Mouse (Mus musculus): ENCODE data around the gene Rnf207. TPM values are rescaled to one million over a fixed set of nuclear protein-coding genes. Genes with fewer than 3 reads are reported as not detected.

The Rnf207 gene
- polyA plus RNA-seq, 1 experiment = 25.0 TPM

DNA sequence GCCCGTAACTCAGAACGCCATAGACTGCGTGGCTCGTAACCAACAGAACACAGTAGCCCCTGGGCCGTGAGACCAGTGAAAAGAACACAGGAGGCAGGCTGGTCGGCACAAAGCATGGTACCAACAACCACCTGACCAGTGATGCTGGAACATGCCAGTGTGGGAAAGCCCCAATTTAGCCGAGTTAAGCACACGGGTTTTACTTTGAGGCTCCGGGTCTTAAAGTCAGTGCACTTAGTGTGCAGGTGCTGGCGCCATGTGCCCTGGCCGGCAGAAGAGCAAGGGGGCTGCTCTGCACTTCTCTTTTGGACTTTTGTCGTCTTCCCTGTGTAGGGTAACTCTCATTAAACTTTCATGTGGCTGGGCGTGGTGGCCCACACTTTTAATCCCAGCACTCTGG, 48.8 kb downstream of the Rnf207 start:
- Histone ChIP-seq H3K27ac (ENCODE audit: insufficient read depth, low read length) (no peak overlapping the region), H3K4me1 (ENCODE audit: control insufficient read depth, insufficient read depth, low read length) (peaks cover 4% of the 10 kb centered on the region), H3K4me3 (ENCODE audit: insufficient read depth, low read length) (no peak overlapping the region)
- TF ChIP-seq POLR2A (IDR thresholded peaks at IDR 0.05; ENCODE audit: extremely low read depth, insufficient read depth, low read length) (no peak), CTCF (IDR thresholded peaks at IDR 0.05; ENCODE audit: extremely low read depth, insufficient read depth, low read length) (no peak)

DNA sequence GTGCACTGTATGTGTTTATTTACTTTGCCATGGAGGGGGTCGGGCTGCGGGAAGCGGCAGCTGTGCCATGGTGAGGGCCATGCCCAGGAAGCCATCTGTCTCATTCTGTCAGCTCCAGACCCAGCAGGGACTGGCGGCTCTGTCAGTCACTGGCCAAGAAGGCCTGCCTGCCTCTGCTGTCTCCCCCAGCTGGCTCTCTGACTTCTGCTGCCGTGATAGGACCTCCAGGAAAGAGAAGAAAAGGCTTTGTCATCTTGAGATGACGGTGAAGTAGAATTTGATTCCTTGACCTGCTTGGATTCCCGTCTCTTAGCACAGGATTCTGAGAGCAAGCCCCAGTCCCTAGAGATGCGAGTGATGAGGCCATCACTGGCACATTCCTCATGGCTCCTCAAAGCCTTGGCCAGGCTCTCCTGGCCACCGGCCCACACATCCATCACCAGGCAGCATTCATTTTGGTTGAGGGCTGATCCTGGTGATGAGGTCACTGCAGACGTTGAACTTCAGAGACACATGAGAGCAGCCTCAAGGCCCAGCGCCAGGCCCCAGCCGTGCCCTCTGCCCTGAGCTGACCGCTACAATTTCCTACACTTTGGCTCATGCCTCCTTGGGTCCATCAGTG, 50.9 kb downstream of the Rnf207 start:
- Histone ChIP-seq H3K27ac (ENCODE audit: insufficient read depth, low read length) (no peak overlapping the region), H3K4me1 (ENCODE audit: control insufficient read depth, insufficient read depth, low read length) (peaks cover 6% of the 10 kb centered on the region), H3K4me3 (ENCODE audit: insufficient read depth, low read length) (no peak overlapping the region)
- TF ChIP-seq POLR2A (IDR thresholded peaks at IDR 0.05; ENCODE audit: extremely low read depth, insufficient read depth, low read length) (no peak), CTCF (IDR thresholded peaks at IDR 0.05; ENCODE audit: extremely low read depth, insufficient read depth, low read length) (no peak)

DNA sequence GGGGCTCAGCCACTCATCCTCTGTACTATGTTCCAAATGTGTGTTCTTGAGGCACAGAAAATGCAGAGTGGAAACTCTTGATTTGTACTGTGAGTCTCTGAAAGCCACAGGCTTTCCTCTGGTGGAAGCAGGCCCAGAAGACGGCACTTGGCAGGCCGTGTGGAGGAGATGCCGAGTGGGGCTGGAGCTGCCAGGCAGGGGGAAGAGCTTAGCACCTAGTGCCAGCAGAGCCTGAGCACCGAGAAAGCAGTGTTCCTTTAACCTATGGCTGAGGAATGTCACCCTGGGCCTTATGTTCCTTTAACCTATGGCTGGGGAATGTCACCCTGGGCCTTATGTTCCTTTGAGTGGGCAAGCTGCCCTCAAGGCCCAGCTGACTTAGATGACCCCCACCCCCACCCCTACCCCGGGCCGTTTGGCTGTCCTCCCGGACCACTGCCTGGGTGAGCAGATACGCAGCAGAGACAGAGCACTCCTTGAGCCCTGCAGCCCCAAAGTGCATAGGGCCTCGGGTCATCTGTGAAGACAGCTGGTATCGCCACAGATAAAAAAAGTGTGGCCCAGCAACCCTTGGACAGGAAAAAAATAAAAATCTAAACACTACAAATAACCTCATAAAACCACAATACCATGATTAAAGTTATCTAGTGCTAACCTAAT, 52.4 kb downstream of the Rnf207 start:
- TF ChIP-seq CTCF (IDR thresholded peaks at IDR 0.05; ENCODE audit: extremely low read depth, insufficient read depth, low read length) = no peak
- no peak overlapping the region for H3K4me3 ChIP-seq (ENCODE audit: insufficient read depth, low read length)
- peaks cover 6% of the 10 kb centered on the region for H3K4me1 ChIP-seq (ENCODE audit: control insufficient read depth, insufficient read depth, low read length)
- no peak overlapping the region for H3K27ac ChIP-seq (ENCODE audit: insufficient read depth, low read length)

DNA sequence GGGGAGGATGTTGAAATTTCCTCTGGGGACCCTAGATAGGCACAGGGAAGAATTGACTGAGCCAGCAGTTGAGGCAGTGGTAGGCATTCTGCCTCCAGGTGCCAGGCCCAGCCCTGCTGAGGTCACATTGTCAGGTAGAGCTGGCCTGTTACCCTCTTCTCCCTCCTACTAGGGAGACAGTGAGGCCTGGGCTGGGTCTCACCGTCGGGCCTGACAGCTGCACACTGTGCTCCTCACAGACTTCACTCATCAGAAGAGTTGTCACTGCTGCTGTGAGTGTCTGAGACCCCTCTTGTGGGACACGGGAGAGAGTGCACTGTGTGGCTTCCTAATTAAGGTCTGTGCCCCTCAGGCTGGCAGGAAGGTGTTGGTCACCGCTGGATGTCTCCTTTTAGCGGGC, 53.0 kb downstream of the Rnf207 start:
- TF ChIP-seq CTCF (IDR thresholded peaks at IDR 0.05; ENCODE audit: extremely low read depth, insufficient read depth, low read length) = no peak
- no peak for TF ChIP-seq POLR2A (IDR thresholded peaks at IDR 0.05; ENCODE audit: extremely low read depth, insufficient read depth, low read length)
- no peak overlapping the region for H3K27ac ChIP-seq (ENCODE audit: insufficient read depth, low read length)
- H3K4me1 ChIP-seq (ENCODE audit: control insufficient read depth, insufficient read depth, low read length) = peaks cover 6% of the 10 kb centered on the region
- H3K4me3 ChIP-seq (ENCODE audit: insufficient read depth, low read length) = no peak overlapping the region

DNA sequence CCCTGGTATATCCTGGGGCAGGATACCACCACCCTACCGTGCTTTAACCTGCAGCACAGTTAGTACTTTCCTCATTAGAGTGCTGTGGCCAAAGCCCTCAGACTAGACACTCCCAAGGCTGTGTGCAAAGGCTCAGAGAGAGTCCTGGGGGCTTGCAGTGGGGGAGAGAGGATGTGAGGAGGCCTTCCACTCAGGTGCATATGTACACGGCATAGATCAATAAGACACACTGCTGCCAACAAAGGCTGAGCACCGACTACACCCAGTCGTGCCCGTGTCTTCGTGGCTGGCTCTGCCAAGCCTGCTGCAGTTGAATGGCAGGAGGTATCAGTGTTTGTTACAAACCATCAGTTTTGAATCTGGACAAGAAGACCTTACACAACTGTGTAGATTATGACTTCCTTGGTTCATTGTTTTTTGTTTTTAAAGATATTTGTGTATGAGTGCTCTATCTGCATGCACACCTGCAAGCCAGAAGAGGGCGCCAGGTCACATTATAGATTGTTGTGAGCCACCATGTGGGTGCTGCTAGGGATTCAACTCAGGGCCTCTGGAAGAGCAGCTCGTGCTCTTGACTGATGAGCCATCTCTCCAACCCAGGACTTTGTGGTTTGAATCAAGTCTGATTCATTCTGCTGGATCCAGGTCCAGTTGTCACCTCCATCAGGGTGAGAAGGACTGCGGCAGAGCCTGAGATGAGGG, 53.8 kb downstream of the Rnf207 start:
- H3K4me3 ChIP-seq (ENCODE audit: insufficient read depth, low read length) = no peak overlapping the region
- H3K4me1 ChIP-seq (ENCODE audit: control insufficient read depth, insufficient read depth, low read length) = peaks cover 6% of the 10 kb centered on the region
- no peak overlapping the region for H3K27ac ChIP-seq (ENCODE audit: insufficient read depth, low read length)

DNA sequence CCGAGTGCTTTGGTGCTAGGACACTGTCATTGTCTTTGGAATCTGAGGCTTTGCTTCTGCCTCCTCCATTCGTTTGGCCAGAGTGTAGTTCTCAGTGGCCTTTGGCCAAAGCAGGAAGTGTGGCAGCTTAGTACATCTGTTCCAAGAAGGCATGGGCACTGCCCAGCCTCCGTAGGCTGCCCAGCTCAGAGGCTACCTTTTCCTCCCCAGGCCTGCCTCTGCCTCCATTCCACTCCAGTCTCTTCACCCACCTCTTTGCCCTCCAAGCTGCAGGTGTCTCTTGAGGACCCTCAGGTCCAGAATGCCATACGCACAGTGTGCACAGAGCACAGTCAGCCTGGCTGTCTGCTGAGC, 54.6 kb downstream of the Rnf207 start:
- Histone ChIP-seq H3K27ac (ENCODE audit: insufficient read depth, low read length) (no peak overlapping the region), H3K4me1 (ENCODE audit: control insufficient read depth, insufficient read depth, low read length) (peaks cover 6% of the 10 kb centered on the region), H3K4me3 (ENCODE audit: insufficient read depth, low read length) (no peak overlapping the region)
- TF ChIP-seq POLR2A (IDR thresholded peaks at IDR 0.05; ENCODE audit: extremely low read depth, insufficient read depth, low read length) = no peak
- TF ChIP-seq CTCF (IDR thresholded peaks at IDR 0.05; ENCODE audit: extremely low read depth, insufficient read depth, low read length) = no peak

More for the DNA sequence above, 53.8 kb downstream of the Rnf207 start:
- TF ChIP-seq CTCF (IDR thresholded peaks at IDR 0.05; ENCODE audit: extremely low read depth, insufficient read depth, low read length) (peak; percentile 30), POLR2A (IDR thresholded peaks at IDR 0.05; ENCODE audit: extremely low read depth, insufficient read depth, low read length) (no peak)

DNA sequence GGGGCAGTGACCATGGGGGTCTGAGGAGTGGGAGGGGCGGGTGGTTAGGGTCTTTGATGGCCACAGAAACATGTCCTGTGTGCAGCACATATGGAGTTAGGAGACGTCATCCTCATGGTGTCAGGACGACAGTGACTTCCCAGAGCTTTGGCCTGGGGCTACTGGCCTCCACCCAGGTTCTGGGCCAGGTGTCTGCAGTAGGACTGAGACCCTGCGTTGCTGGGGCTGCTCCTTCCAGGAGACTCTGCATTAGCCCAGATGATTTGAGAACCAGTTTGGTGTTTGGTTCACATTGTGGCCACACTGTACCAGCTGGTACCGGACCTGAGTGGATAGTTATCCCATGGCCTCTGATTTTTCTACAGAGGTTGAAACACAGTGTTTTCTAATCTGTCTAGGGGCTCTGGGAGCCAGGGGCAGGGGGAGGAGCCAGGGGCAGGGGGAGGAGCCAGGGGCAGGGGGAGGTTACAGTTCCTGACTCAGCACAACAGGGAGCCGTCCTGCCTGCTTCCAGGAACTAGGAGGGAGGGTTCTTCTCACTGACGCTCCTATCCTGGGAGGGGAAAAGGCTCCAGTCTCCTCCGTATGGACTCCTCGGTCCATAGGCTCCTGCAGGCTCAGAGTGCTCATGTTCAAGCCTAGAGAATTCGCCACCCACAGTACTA, 55.1 kb downstream of the Rnf207 start:
- Histone ChIP-seq H3K4me3 (ENCODE audit: insufficient read depth, low read length) (no peak overlapping the region), H3K4me1 (ENCODE audit: control insufficient read depth, insufficient read depth, low read length) (peaks cover 4% of the 10 kb centered on the region; the same call in 1 of the 2 replicates), H3K27ac (ENCODE audit: insufficient read depth, low read length) (no peak overlapping the region)
- TF ChIP-seq CTCF (IDR thresholded peaks at IDR 0.05; ENCODE audit: extremely low read depth, insufficient read depth, low read length) (no peak), POLR2A (IDR thresholded peaks at IDR 0.05; ENCODE audit: extremely low read depth, insufficient read depth, low read length) (no peak)

DNA sequence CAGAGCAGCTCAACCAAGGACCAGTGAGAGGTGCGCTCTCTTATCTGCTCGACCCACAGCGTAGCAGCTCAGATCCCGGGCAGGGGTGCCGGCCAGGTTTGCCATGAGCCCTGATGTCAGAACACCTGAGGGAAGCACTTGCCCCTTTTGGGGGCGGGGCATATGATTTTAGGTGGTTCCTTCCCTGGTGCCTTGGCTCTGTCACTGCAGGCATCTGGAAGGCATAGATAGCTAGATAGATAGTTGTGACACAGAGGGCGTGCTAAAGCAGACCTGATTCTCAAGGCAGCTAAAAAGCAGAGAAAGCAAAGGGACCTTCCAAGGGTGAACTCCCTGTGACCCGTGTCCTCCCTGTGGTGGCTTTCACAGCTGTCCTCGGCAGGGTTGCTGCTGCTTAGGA, 55.7 kb downstream of the Rnf207 start:
- H3K4me3 ChIP-seq (ENCODE audit: insufficient read depth, low read length) = no peak overlapping the region
- H3K27ac ChIP-seq (ENCODE audit: insufficient read depth, low read length) = no peak overlapping the region
- TF ChIP-seq CTCF (IDR thresholded peaks at IDR 0.05; ENCODE audit: extremely low read depth, insufficient read depth, low read length) (no peak), POLR2A (IDR thresholded peaks at IDR 0.05; ENCODE audit: extremely low read depth, insufficient read depth, low read length) (no peak)
- peaks cover 4% of the 10 kb centered on the region; the same call in 1 of the 2 replicates for H3K4me1 ChIP-seq (ENCODE audit: control insufficient read depth, insufficient read depth, low read length)

DNA sequence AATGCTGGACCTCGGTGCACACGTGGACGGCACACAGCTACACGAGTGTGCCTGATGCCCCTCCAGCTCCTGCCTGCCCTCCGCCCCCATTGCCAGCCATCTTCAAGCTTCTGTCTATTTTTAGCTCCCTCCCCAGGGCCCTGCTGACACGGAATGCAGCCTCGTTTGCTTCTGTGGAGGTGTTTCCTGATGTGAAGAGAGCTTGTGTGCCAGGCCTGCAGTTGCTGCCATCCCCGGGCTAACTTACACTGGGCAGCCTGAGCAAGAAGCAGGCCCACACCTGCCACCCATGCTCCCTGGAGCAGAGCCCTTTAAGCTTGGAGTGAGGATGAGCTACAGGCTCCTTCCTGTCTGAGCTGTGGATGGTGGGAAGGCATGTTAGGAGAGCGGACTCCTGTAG, 56.6 kb downstream of the Rnf207 start:
- H3K4me1 ChIP-seq (ENCODE audit: control insufficient read depth, insufficient read depth, low read length) = peaks cover 4% of the 10 kb centered on the region; the same call in 1 of the 2 replicates
- TF ChIP-seq POLR2A (IDR thresholded peaks at IDR 0.05; ENCODE audit: extremely low read depth, insufficient read depth, low read length) (no peak), CTCF (IDR thresholded peaks at IDR 0.05; ENCODE audit: extremely low read depth, insufficient read depth, low read length) (no peak)
- H3K4me3 ChIP-seq (ENCODE audit: insufficient read depth, low read length) = no peak overlapping the region
- no peak overlapping the region for H3K27ac ChIP-seq (ENCODE audit: insufficient read depth, low read length)

Measured in cortical plate, adult 2 months (tissue).